Mouse (Mus musculus) left cerebral cortex, adult 2 months (tissue): ENCODE data around the gene Retreg1. TPM values are rescaled to one million over a fixed set of nuclear protein-coding genes. Genes with fewer than 3 reads are reported as not detected.

Experiments used
- DNase-seq, 2 experiments: peaks; one replicate each; pipeline ENCODE4 v3.0.0; 2021 to 2022; ENCODE audit warnings: low spot score in 2 of 2, mixed read lengths in 1 of 2; ENCODE audit errors: extremely low spot score in 1 of 2
- H3K27ac ChIP-seq: fragments of 200-600 bp; 2 replicates; pipeline ENCODE4 v1.8.1; 2022
- H3K4me3 ChIP-seq: fragments of 200-600 bp; 2 replicates; pipeline ENCODE4 v1.8.1; 2022
- CTCF ChIP-seq: fragments of 200-600 bp; IDR thresholded peaks from 2 replicates; pipeline ENCODE4 v1.8.1; 2022; ENCODE audit warnings: antibody characterized with exemption, mild to moderate bottlenecking, moderate library complexity
- intact Hi-C: fragments of 180-260 bp; cut with DNase I; formaldehyde crosslinking; loops from one replicate; pipeline ENCODE4 v1.15.1; 2025
- total RNA-seq, 2 experiments: library from RNA; stranded (reverse); gene quantifications; 2 replicates each; pipeline ENCODE4 v1.2.3; 2021

Retreg1 gene
- total RNA-seq, 2 experiments from 2014 or later: 32.8 to 32.9 TPM

- no peak for TF ChIP-seq CTCF
- H3K27ac ChIP-seq: no peak overlapping the region
- DNase-seq: no peak
- no peak overlapping the region for H3K4me3 ChIP-seq
- intact Hi-C loops: no loop called here
Measured at GRCm38 (mm10) chr15:25942415-25942814, 99.4 kb downstream of the Retreg1 start.

GRCm38 (mm10) chr15:25943386-25944137 is 100.6 kb downstream of the Retreg1 start:
- no peak for DNase-seq
- Histone ChIP-seq H3K27ac (no peak overlapping the region), H3K4me3 (no peak overlapping the region)
- no peak for TF ChIP-seq CTCF
- intact Hi-C loops: no loop called here

GRCm38 (mm10) chr15:25945224-25945623 is 102.2 kb downstream of the Retreg1 start:
- no peak for DNase-seq
- Histone ChIP-seq H3K4me3 (no peak overlapping the region), H3K27ac (no peak overlapping the region)
- TF ChIP-seq CTCF: no peak
- intact Hi-C loops: no loop called here

GRCm38 (mm10) chr15:25946482-25946881 is 103.5 kb downstream of the Retreg1 start:
- no peak; the same call in 1 of the 2 replicates for TF ChIP-seq CTCF
- H3K4me3 ChIP-seq: no peak overlapping the region
- H3K27ac ChIP-seq: no peak overlapping the region
- intact Hi-C loops: no loop called here
- DNase-seq: no peak

- Histone ChIP-seq H3K27ac (no peak overlapping the region), H3K4me3 (no peak overlapping the region)
- DNase-seq: no peak
- intact Hi-C loops: no loop called here
- no peak for TF ChIP-seq CTCF
Measured at GRCm38 (mm10) chr15:25947383-25947782, 104.4 kb downstream of the Retreg1 start.

GRCm38 (mm10) chr15:25948257-25949223 is 105.6 kb downstream of the Retreg1 start:
- no peak for TF ChIP-seq CTCF
- intact Hi-C loops: no loop called here
- Histone ChIP-seq H3K27ac (no peak overlapping the region), H3K4me3 (no peak overlapping the region)
- no peak for DNase-seq

GRCm38 (mm10) chr15:25949696-25950095 is 106.7 kb downstream of the Retreg1 start:
- intact Hi-C loops: loop anchor here (10.0 kb wide), 1 partner anchor 505 kb away; no protein-coding TSS in a partner anchor
- no peak for DNase-seq
- H3K27ac ChIP-seq: no peak overlapping the region
- TF ChIP-seq CTCF: no peak
- no peak overlapping the region for H3K4me3 ChIP-seq

GRCm38 (mm10) chr15:25950584-25950983 is 107.6 kb downstream of the Retreg1 start:
- Histone ChIP-seq H3K27ac (no peak overlapping the region), H3K4me3 (no peak overlapping the region)
- intact Hi-C loops: loop anchor here (10.0 kb wide), 1 partner anchor 506 kb away; no protein-coding TSS in a partner anchor
- no peak for TF ChIP-seq CTCF
- DNase-seq: no peak

GRCm38 (mm10) chr15:25951037-25951436 is 108.1 kb downstream of the Retreg1 start:
- no peak overlapping the region for H3K27ac ChIP-seq
- H3K4me3 ChIP-seq: no peak overlapping the region
- TF ChIP-seq CTCF: no peak
- intact Hi-C loops: loop anchor here (10.0 kb wide), 1 partner anchor 506 kb away; no protein-coding TSS in a partner anchor
- DNase-seq: no peak

GRCm38 (mm10) chr15:25956001-25956400 is 113.0 kb downstream of the Retreg1 start:
- no peak overlapping the region for H3K4me3 ChIP-seq
- no peak overlapping the region for H3K27ac ChIP-seq
- intact Hi-C loops: loop anchor here (2.0 to 10.0 kb wide), 2 partner anchors 55 to 511 kb away; no protein-coding TSS in a partner anchor
- TF ChIP-seq CTCF: no peak
- no peak for DNase-seq

GRCm38 (mm10) chr15:25956422-25957117 is 113.6 kb downstream of the Retreg1 start:
- Histone ChIP-seq H3K4me3 (no peak overlapping the region), H3K27ac (no peak overlapping the region)
- intact Hi-C loops: loop anchor here (2.0 to 10.0 kb wide), 2 partner anchors 56 to 512 kb away; no protein-coding TSS in a partner anchor
- no peak for TF ChIP-seq CTCF
- DNase-seq: no peak
